Mouse (Mus musculus): ENCODE measurements at regions not wholly inside any gene's neighbourhood (a gene's known extent, or its start where the extent isn't known, plus 50 kb on each side); places are given as distances from the start of the nearest gene placed in this dataset.

GRCm38 (mm10) chr10:67706436-67706835 lies 157.7 kb upstream of the Ado start:
- no peak for TF ChIP-seq CTCF (IDR thresholded peaks at IDR 0.05; ENCODE audit: insufficient read depth, low read depth, low read length)
- TF ChIP-seq POLR2A (IDR thresholded peaks at IDR 0.05; ENCODE audit: insufficient read depth, low read depth, low read length) = no peak

Data from olfactory bulb, adult 2 months (tissue).